Mouse (Mus musculus): ENCODE data around the gene Hs6st2.

DNA sequence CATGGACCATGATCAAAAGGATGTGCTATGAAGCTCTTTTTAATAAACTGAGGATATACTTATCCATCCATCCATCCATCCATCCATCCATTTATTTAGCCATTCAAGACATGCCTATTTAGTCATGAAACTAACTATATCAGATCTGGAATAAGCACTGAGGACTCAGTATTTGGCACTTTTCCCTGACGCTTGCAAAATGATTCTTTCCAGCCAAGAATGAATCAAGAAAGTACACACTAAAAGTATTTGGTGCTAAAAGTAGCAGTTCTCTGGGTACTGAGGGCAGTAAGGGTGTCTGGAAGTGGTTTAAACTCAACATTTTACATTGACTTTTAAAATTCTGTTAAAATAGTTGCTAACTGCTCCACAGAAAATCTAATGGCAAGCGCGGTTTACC is 144.6 kb downstream of the Hs6st2 start:
- no peak for TF ChIP-seq CTCF (IDR thresholded peaks at IDR 0.05; ENCODE audit: low read depth)
- no peak for TF ChIP-seq EP300 (IDR thresholded peaks at IDR 0.05; ENCODE audit: low read depth)
